Mouse (Mus musculus) thymus, adult 2 months (tissue): ENCODE results near the gene Haghl. TPM values are rescaled to one million over a fixed set of nuclear protein-coding genes. Genes with fewer than 3 reads are reported as not detected.

ENCODE experiments used
- DNase-seq: peaks from one replicate; pipeline ENCODE4 v3.0.0; 2021
- H3K27ac ChIP-seq: fragments of 200-500 bp; 2 replicates; pipeline ENCODE4 v1.5.1; 2012; ENCODE audit warnings: low read length, control low read depth; ENCODE audit not compliant: control insufficient read depth, insufficient read depth
- H3K27me3 ChIP-seq: fragments of 200-500 bp; 2 replicates; pipeline ENCODE4 v1.6.1; 2012; ENCODE audit warnings: mild to moderate bottlenecking, low read length, moderate library complexity, mixed read lengths; ENCODE audit not compliant: control insufficient read depth, insufficient read depth
- H3K36me3 ChIP-seq: fragments of 200-500 bp; 2 replicates; pipeline ENCODE4 v1.6.1; 2012; ENCODE audit warnings: mild to moderate bottlenecking, low read length, moderate library complexity; ENCODE audit not compliant: control insufficient read depth, insufficient read depth
- H3K4me1 ChIP-seq: fragments of 200-500 bp; replicated peaks from 2 replicates; pipeline ENCODE4 v1.6.1; 2012; ENCODE audit warnings: low read length; ENCODE audit not compliant: control insufficient read depth, insufficient read depth
- H3K4me3 ChIP-seq: fragments of 200-500 bp; 2 replicates; pipeline ENCODE4 v1.5.1; 2012; ENCODE audit warnings: mild to moderate bottlenecking, low read length, control low read depth, moderate library complexity; ENCODE audit not compliant: control insufficient read depth, insufficient read depth
- CTCF ChIP-seq: fragments of 200-500 bp; IDR thresholded peaks from 2 replicates; pipeline ENCODE4 v1.5.1; 2012; ENCODE audit warnings: mild to moderate bottlenecking, control low read depth, low read length, moderate library complexity, borderline replicate concordance; ENCODE audit not compliant: control insufficient read depth, poor library complexity, insufficient read depth; ENCODE audit errors: extremely low read depth
- POLR2A ChIP-seq: fragments of 200-500 bp; IDR thresholded peaks from 2 replicates; pipeline ENCODE4 v1.6.1; 2012; ENCODE audit warnings: mild to moderate bottlenecking, low read length, control low read depth, moderate library complexity; ENCODE audit not compliant: control insufficient read depth, poor library complexity, insufficient read depth; ENCODE audit errors: extremely low read depth
- WGBS: fragments of 180-500 bp; shearing (Covaris S2); methylation state at CpG from one replicate; pipeline ENCODE4 v1.1.7; 2018; 5-methylcytosine and 5-hydroxymethylcytosine counted together
- polyA plus RNA-seq: library from polyadenylated mRNA; depleted of rRNA; stranded (reverse); fragments of >200 nt; gene quantifications from 2 replicates; pipeline ENCODE4 v1.2.3, GENCODE M21; 2012

The Haghl gene
- polyA plus RNA-seq, 1 experiment: 80.3 TPM

DNA sequence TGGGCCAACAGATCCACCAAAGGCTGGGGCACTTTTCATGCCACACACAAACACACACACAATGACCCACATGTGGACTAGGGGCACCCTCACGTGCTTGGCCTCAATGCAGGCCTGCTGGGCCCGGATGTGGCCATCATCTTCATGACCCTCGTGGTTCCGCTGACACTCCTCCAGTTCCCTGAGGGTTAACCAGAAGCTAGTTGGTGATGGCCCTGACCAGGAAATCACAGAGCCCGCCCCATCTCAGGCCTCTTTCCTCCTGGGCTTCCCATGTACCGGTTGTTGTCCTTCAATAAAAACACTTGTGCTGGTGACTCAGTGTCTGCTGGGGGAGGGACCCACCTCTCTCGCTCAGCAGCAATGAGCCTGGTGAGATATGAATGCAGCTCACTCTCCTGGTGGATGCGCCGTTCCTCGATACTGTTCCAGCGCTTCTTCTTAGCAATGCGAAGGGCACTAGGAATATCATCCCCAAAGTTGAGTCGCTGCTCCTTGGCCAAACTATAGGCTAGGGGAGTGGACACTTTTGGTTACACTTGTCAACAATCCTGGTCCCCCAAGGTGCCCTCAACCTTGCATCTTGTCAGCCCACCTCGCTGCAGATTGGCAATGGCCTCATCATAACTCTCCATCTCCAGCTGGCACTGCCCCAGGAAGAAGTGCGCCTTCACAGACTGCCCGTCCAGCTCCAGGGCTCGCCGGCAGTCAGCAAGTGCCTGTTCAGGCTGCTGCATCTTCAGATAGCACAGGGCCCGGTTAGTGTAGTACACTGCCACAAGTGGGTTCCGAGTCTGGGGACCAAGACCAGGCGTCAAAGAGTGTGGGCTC, 46.2 kb upstream of the Haghl start:
- peak overlapping the region; percentile 93 for H3K4me3 ChIP-seq
- peaks cover 46% of the 10 kb centered on the region for H3K4me1 ChIP-seq
- no peak overlapping the region for H3K27ac ChIP-seq
- TF ChIP-seq POLR2A (no peak), CTCF (no peak)
- peaks cover 4% of the 10 kb centered on the region; the same call in 1 of the 2 replicates for H3K36me3 ChIP-seq
- no peak for DNase-seq
- H3K27me3 ChIP-seq: no peaks in the 10 kb centered on the region
- 60% methylated on average over 21 of the region's 21 CpGs for WGBS

DNA sequence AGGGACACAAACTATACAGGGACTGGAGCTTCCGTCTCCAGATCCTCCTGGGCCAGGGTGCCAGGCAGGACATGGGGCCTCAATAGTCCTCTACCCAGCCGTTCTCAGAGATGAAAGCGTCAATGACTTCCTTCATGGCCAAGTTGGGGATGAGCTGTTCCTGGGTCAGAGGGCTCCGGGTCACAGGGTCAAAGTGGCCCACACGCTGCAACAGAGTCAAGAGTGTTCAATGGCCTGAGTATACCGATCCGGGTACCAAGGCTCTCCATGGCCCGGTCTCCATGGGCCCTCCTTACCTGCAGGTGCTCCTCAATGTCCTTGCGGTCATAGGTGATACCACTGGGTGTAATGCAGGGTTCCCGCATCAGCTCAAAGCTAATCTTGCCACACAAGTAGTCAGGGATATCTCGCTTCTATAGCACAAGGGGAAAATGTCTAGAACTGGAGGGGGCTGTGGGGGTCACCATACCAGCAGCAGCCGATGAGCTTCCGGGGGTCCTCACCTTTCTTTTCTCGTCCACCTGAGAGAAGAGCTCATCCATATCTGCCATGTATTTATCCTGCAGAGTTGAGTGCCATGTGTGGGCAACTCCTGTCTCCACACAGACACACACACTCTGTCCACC, 45.4 kb upstream of the Haghl start:
- Histone ChIP-seq H3K4me3 (no peak overlapping the region), H3K4me1 (peaks cover 41% of the 10 kb centered on the region)
- TF ChIP-seq POLR2A (no peak), CTCF (no peak)

DNA sequence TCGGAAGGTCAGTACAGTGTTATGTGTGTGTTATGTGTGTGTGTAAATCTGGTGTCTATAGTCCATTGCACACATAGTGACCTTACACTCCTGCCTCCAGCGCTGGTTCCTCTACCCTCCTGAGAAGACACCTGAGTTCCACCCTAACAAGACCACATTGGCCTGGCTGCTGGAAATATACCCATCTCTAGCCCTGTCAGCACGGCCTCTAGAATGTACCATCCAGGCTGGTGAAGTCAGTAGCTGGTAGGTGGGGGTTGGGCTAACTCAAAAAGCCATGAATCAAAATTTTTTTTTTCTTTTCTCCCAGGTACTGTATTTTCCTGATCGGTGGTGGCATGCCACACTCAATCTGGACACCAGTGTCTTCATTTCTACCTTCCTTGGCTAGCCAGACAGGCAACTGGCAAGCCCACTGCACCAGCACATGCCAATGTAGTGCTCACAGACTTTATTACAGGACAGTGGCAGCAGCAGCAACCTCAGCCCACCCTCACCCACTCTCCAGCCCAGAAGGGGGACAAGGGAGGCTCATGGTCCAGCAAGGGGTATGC, 44.8 kb upstream of the Haghl start:
- H3K27me3 ChIP-seq: no peaks in the 10 kb centered on the region
- 97% methylated on average over 4 of the region's 4 CpGs for WGBS

More for the DNA sequence above, 45.4 kb upstream of the Haghl start:
- WGBS: 95% methylated on average over 14 of the region's 14 CpGs
- DNase-seq: no peak
- no peak overlapping the region for H3K27ac ChIP-seq
- peaks cover 4% of the 10 kb centered on the region; the same call in 1 of the 2 replicates for H3K36me3 ChIP-seq
- no peaks in the 10 kb centered on the region for H3K27me3 ChIP-seq

DNA sequence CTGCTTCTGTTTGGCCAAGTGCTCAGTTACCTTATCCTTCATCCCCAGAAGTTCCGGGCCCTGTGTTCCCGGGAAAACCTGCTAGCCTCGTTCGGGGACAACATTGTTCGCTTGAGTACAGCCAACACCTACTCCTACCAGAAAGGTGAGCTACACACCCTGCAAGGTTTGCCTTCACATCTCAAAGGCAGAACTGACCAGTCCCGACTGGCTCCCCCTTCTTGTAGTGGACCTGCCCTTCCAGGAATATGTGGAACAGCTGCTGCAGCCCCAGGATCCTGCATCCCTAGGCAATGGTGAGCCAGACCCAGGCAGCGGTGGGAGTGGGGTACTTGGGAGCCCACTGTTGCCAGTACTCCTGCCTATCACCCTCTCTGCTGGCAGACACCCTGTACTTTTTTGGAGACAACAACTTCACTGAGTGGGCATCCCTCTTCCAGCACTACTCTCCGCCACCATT, 44.1 kb upstream of the Haghl start:
- DNase-seq: no peak
- no peak for TF ChIP-seq POLR2A
- no peak for TF ChIP-seq CTCF
- peak overlapping the region; percentile 79 for H3K4me3 ChIP-seq
- peaks cover 4% of the 10 kb centered on the region; the same call in 1 of the 2 replicates for H3K36me3 ChIP-seq
- 55% methylated on average over 8 of the region's 8 CpGs for WGBS
- H3K27ac ChIP-seq: no peak overlapping the region
- H3K4me1 ChIP-seq: peaks cover 42% of the 10 kb centered on the region
- no peaks in the 10 kb centered on the region for H3K27me3 ChIP-seq

More for the DNA sequence above, 44.8 kb upstream of the Haghl start:
- no peak for TF ChIP-seq CTCF
- TF ChIP-seq POLR2A: no peak
- H3K27ac ChIP-seq: no peak overlapping the region
- peaks cover 4% of the 10 kb centered on the region; the same call in 1 of the 2 replicates for H3K36me3 ChIP-seq
- H3K4me3 ChIP-seq: no peak overlapping the region
- no peak for DNase-seq
- H3K4me1 ChIP-seq: peaks cover 41% of the 10 kb centered on the region

DNA sequence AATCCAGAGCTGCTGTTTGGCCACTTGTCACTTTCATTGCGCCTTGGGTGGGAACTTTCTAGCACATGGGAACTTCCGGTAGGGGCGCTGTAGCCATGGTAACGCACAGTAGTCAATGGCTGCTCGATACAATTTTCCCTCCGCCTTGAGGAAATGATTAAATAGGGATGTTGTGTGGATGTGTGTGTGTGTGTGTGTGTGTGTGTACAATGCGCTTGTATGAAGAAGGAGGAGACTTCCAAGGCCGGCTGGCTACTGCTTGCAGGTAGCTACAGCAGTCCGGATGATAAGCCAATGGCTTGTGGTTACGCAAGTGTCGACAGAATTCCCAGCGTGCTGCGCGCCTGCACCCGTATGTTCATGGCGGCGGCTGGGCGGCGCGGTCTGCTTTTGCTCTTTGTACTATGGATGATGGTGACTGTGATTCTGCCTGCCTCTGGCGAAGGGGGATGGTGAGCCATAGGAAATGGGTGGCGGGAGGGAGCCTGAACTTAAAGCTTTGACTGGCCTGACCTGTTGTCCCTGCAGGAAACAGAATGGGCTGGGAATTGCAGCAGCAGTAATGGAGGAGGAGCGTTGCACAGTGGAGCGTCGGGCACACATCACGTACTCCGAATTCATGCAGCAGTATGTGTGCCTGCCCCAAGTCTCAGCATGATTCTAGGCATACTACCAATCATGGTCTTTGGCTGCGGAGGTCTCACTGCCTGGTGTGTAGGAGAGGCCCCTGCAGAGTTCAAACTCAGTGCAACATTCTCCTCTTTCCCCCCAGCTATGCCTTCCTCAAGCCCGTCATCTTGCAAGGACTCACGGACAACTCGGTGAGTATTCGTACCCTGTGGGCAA, 43.5 kb upstream of the Haghl start, which contains the start of gene Jmjd8:
TSS of gene Jmjd8 (plus strand) at position 156 of the 846 bp plus-strand sequence.
- H3K27ac ChIP-seq: peak within 1 kb of the TSS; percentile 59
- H3K27me3 ChIP-seq: no peaks in the 10 kb centered on the region
- TF ChIP-seq POLR2A: peak; percentile 71; the same call in 1 of the 2 replicates
- 0 out of 2 replicates have a peak, but pooled peaks have one; percentile 15 for TF ChIP-seq CTCF
- peak; percentile 76 for DNase-seq
- H3K4me1 ChIP-seq: peaks cover 42% of the 10 kb centered on the region
- H3K4me3 ChIP-seq: peak within 1 kb of the TSS; percentile 79
- 2% methylated on average over 32 of the region's 32 CpGs for WGBS
- peaks cover 4% of the 10 kb centered on the region; the same call in 1 of the 2 replicates for H3K36me3 ChIP-seq
